Mouse (Mus musculus): Measurements from ENCODE around the gene Tapbpl.

The Tapbpl gene

DNA sequence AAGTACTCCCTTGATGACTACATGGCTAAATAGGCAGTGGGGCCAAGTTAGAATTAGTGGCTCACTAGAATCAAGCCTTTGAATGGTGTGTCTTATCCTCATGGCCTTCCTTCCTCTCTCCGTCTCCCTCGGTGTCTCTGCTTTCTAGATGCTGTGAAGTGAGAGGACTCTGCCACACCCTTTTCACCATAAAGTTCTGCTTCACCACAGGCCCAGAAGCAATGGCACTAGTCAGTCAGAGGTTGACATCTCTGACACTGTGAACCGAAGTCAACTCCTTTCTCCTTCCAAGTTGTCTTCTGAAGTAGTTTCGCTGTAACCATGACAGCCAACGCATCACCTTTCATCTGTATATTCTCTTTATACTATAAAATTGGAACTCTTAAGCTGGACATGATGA, 7.9 kb upstream of the Tapbpl start:
- no peak for DNase-seq (ENCODE audit: low spot score in 2 of 2)

DNA sequence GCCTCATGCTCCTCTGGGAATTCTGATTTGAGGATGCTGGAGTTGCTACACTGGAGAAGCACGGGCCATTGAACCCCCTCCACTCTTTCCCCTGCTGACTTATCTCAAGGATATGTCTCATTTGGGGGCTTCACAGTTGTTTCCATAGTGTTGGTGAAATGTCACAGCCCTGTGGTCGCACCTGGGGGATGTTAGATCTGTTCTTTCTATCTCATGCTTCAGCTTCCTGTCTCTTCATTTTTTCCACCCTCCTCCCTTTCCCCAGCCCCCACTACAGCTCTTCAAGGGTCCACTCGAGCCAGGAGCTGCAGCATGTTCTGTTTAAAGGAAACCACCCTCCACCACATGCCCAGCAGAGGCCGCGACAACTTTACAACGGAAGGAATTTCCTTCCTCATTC, 6.7 kb upstream of the Tapbpl start:
- no peak for DNase-seq (ENCODE audit: low spot score in 2 of 2)

DNA sequence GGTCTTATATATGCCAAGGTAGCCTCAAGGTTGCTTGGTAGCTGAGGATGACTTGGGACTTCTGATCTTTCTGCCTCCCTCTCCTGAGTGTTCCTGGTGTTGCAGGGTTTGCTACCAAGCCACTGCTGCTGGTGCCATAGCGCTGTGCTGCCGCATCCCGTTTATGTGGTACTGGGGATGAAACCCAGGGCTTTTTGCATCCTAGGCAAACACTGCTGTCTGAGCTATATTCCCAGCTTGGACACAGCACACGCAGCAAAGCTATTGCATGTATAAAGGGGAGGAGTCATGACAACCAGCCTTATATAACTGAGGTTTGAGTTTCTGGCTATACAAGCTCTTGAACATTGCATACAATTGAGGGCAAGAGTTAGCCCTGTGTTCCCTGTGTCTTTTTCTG, 5.8 kb upstream of the Tapbpl start:
- DNase-seq (ENCODE audit: low spot score in 2 of 2): no peak

DNA sequence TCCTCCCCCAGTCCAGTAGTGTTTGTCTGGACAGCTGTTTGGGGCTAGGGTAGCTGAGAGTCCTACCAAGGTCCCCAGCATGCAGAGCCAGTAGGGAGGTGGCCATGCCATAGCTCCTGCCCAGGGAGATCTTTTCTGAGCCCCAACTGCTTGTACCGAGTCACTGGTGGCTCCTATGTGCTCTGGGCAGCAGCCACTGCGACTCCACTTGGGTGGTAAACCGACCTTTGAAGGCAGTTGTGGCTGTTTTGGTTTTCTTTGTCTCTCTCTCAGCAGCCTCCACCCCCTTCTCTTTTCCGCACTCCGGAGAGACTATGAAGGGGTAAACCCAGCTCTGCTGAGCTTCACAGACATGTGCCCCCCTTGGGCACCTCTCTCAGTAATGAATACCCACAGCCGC, 5.1 kb upstream of the Tapbpl start, which contains the start of gene Cd27:
Cd27 (minus strand) TSS at position 229 of the 400 bp plus-strand sequence.
- DNase-seq (ENCODE audit: low spot score in 2 of 2): no peak

DNA sequence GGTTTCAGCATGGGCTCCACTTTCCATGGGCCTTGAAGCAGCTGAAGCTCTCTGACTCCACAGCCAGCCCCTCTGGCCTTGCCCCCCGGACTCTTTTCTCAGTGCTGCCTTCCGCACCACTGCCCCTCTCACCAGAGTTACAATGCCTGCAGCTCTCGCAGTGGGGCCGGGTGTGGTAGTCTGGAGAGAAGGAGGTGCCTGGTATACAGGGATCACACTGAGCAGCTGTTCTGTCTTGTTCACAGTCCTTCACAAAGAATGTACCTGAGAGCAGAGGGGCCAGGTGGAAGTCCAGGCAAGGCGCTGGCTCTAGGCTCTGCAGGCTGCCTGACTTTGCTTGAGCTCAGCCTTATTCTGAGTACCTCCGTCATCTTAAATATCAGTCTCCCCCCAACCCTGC, 4.7 kb upstream of the Tapbpl start:
- no peak for DNase-seq (ENCODE audit: low spot score in 2 of 2)

DNA sequence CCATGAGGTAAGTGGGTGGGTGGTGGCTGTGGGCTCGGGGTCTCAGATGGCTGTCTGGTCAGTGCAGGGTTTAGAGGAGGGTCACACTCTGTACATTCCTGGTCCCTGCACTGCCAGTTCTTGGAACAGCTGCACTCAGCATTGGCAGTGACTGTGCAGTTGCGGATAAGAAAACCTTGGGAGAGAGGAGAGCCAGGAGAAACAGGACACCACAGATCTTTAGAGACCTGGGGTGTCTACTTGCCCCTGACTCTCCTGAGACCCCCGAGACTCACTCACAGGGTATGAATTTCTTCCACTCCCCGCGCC, 2.8 kb upstream of the Tapbpl start:
- DNase-seq (ENCODE audit: low spot score in 2 of 2): no peak

DNA sequence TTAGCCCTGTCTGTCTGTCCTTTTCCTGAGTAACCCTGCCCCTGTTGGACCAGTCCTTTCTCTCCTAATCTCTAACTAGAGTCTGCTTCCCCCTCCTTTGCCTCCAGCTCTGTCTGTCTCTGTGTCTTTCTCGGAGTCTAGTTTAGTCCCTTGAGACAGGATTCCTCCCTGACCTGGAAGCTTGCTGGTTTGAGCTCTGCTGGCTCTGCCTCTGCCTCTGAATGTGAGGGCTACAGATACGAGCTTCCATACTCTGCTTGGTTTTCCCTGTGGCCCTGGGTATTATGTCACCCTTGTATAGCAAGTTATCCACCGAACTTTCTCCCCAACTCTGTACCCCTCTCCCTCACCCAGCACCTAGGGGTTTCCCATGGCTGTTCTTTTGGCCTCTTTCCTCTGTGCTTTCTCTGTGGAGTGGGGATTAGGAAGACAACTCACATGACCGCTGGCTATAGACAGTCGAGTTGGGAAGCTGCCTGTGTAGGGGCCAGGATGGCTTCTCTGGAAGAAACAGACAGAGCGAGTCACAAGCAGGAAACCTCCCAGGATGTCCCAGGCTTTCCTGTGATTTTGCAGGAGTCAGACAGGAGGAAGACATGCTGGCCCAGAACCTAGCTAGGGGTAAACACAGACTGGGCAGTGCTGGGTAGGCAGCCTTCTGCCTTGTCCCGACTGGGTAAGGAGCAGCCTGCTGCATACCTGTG, 2.3 kb upstream of the Tapbpl start:
- no peak for DNase-seq (ENCODE audit: low spot score in 2 of 2)

DNA sequence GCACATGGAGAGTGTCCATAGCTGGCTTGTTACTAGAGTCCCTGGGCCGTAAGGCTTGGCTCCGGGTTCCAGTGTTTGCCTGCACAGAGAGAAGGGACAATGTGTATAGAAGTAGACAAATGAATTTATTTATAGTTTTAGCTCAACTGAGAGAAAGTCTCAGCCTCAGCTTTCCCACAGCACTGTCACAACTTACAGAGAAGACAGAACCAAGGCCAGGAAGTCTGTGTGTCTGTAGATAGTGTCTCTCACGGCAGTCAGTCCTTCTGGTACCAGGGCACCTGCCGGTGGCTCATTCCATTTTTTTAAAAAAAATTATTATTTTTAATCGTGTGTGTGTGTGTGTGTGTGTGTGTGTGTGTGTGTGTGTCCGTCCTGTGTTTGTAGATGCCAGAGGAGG, 856 bp upstream of the Tapbpl start:
- DNase-seq (ENCODE audit: low spot score in 2 of 2): no peak

DNA sequence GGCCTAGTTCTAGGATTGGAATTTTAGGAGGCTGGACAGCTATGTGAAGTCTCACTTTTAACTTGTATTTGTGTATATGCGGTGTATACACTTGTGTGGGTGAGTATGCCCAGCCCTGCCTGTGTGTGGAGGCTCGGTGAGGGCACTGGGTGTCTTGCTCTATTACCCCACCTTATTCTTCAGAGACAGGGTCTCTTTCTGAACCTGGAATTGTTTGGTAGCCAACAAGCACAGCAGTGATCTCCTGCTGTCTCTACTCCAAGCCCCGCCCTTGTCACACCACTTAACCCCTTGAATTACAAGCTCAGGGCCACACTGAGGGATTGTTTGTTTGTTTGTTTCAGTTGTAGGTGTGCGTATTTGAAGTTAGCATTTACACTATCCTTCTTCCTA, 381 bp upstream of the Tapbpl start:
- DNase-seq (ENCODE audit: low spot score in 2 of 2): no peak

DNA sequence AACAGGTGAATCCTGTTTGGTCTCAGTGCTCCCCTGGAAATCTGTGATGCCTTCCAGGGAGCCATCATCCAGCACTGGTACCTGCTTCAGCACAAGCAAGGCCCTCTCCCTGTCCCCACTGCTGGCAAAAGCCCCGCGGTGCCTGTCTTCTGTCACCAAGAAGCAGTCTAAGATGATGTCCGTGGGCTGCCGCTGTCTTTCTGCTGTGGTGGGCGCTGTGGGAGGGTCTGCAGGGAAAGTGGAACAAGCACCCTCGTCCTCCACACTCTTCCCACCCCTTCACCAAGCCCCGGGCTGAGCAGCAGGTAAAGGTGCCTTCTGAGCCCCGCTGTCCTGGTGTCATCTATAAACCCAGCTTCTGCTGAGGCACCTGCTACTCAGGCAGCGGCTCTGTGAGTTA, 1.1 kb downstream of the Tapbpl start:
- DNase-seq (ENCODE audit: low spot score in 2 of 2): no peak

DNA sequence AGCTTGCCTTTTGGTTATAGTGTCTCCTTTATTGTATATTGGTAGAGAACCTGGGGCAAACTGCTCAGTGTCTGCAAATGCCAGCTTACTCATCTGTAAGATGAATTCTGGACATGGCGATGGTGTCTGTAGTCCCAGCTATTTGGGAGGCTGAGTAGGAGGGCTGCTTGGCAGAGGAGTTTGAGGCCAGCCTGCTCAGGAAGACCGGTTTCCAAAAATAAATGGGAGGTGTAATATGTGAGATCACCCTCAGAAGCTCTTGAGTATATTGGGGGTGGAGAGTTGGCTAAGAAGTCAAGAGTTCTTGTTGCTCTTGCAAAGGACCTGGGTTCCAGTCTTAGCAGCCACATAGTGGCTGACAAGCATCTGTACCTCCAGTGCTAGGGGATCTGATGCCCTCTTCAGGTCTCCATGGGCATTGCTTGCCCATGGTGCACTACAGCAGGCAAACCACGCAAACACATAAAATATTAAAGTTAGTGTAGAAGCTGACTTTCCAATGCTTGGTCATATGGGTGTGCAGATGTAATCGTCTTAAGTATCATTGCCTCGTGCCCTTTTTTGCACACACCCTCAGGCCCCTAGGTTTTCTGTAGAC, 6.0 kb downstream of the Tapbpl start:
- peak in 1 of 2 experiments; percentile 67 for DNase-seq (ENCODE audit: low spot score in 2 of 2)

DNA sequence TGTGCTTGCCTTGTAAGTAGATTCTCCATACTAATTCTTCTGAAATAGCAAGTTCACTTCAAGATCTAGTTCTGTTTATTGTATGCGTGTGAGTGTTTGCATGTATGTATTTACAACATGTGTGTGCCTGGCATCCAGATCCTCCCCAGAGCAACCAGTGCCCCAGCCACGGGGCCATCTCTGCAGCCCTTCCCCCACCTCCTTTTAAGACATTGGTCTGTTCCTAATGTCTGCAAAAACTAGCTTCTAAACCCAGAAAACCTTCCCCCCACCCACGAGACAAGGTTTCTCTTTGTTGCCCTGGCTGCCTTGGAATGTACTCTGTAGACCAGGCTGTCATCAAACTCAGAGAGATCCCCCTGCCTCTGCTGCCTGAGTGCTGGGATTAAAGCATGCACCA, 9.1 kb downstream of the Tapbpl start:
- DNase-seq (ENCODE audit: low spot score in 2 of 2): no peak

DNA sequence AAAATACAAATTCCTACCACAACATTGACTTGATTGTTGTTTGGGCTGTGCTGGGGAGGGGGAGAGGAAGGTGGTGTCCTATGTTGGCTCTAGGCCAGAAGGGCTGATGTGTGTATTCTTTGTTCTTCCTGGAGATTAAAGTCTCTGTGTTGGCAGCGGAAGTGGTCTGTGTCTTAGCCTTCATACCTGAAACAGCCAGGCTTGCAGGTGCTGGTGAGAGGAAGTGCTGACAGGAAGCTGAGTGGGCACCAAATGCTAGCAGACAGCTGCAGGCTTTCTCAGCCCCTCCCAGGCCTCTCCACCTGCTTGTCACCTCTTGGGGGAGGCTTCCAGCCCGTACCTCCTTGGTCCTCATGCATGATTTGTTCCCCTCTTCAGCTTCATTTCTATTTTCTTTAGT, 9.5 kb downstream of the Tapbpl start:
- no peak for DNase-seq (ENCODE audit: low spot score in 2 of 2)

DNA sequence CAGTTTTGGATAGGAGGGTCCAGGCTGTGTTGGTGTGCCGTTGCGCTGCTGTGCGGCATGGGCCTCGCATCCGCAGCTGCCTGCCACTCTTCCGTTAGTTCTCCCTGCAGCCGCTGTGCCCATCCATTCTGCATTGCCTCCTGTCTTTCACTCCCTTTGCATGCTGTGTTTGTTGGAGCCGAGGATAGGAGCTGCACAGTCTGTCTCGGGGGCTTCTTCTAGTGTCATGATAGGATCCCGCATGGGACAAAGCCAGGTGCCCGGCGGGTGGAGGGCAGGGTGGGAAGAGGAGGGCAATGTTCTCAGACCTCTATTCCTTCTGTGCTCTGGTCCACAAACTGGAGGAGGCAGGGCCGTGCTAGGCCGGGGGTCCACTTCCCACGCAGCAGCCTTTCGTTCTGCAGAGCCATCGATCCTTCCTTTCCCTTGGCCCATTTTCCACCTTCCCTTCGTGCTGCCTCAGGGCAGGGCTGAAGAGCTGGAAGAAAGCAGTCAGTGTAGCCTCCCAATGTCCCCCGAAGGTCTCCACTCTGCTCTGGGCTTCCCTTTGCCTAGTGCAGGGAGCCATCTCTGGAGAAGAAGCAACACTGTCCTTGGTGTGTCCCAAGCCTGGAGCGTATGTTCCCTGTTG, 10.4 kb downstream of the Tapbpl start:
- DNase-seq (ENCODE audit: low spot score in 2 of 2): no peak

DNA sequence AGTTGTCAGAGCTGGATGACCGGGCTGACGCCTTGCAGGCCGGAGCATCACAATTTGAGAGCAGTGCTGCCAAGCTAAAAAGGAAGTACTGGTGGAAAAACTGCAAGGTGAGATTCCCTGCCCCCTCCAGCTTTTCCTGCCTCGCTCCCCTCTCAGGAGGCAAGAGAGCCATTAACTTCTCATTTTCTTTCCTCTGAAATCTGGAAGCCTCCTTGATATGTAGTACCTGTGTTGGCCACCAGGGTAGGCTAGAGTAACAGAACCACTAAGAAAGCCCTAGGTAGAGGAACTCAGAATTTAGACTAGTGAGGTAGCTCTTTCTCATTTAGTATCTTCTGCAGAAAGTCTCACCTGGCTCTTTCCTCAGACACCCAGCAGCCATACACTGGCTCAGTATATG, 12.7 kb downstream of the Tapbpl start:
- DNase-seq (ENCODE audit: low spot score in 2 of 2): peak in 1 of 2 experiments; percentile 55

DNA sequence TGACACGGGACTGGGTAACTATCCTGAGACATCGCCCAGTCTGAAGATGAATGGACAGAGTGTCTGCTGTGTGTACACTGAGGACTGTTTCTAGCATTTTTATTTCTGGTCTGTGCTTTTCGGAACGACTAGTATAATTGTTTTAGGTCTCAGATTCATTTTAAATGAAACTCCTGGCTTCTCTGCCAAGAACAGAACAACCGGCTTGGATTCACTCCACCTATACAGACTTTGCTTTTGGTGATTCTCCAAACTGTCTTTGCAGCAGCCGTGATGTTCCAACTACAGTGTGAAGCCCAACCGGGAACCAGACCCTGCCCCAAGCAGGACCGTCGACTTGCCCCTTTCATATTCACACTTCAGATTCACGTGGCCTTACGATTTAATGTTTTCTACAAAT, 13.8 kb downstream of the Tapbpl start:
- DNase-seq (ENCODE audit: low spot score in 2 of 2): no peak

DNA sequence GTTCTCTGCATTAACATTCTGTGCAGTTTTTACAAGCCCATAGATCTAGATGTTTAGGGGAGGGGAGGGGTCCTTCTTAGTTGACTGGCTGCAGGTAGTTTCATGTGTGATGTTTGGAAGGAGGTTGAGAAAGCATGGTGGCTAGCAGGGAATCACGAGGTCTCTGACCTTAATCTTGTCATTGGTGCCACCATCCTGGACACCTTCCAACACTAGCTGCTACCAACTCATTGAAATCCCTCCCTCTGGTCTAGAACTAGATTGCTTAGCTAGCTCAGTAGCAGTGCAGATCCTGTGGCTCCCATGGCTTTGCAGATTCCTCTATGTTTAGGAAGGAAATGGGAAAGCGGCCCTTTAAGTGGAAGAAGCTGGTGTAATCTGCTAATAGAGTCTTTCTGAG, 14.8 kb downstream of the Tapbpl start:
- no peak for DNase-seq (ENCODE audit: low spot score in 2 of 2)

DNA sequence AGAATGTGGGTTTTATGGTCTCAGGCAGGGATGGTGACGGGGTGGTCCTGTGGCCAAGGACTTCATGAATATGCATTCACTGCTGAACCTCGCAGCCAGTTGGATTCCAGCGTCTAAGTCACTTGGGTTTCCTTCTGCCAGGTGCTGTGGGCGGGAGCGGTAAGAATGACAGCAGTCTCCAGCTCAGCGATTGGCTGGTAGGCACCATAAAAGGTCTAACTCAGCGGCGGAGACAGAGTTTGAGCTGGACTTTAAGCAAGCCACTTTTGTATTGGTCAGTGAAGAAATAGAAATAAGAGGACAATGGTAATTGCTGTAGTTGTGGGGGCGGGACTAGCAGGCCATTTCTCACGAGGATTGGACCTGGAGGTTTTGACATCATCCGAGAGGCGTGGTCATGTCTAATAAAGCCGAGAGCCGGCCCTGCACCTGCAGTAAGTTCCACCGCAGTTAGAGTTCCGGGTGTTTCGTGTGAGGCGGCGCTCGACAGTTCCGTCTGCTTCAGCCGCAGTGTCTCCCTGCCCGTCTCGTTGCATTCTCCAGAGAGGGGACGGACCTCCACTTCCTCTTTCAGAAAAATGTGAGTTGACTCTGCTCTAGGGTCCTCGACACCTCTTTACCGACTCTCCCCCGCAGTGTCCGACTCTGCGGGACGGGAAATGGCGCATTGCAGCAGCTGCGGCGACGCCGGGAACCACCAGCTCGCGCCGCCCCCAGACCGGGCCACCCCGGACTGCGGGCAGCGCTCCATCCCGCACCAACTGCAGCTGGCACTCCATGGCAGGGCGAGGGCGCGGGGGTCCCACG, 16.3 kb downstream of the Tapbpl start, which contains the start of gene Vamp1:
Vamp1 (plus strand) TSS at position 404 of the 807 bp plus-strand sequence.
- DNase-seq (ENCODE audit: low spot score in 2 of 2): peak; percentile 93 to 96

DNA sequence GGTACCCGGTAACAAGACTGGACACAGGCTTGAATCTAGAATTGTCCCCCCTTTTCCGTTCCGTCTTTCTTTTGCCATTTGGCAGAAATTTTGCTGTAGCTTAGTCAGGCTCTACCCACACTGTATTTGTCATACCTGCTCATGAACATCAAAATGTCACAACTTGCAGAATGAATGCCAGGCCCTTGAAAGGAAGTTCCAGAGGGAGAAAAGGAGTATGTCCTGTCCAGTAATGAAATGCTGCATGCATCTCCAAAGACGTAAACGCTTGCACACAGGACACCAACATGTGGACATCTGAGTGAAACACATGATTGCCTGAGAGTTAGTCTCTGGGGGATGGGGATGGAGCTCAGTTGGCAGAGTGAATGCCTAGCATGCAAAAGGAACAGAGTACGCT, 17.9 kb downstream of the Tapbpl start:
- DNase-seq (ENCODE audit: low spot score in 2 of 2): no peak

DNA sequence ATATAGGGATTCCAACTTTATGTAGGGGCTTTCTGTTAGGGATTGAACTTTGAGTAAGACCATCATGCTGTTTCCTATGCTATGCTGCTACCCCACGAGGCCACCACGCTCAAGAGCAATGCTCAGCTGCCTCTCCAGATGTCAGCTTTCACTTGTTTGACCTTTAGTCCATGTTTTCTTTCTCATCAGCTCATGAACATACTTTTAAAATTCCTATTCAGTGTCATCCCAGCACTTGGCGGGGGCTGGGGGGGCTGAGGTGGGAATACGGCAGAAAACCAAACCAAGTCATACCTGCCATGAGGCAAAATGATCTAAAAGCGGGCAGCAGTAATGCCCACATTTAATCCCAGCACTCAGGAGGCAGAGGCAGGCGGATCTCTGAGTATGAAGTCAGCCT, 18.5 kb downstream of the Tapbpl start:
- DNase-seq (ENCODE audit: low spot score in 2 of 2): no peak

DNA sequence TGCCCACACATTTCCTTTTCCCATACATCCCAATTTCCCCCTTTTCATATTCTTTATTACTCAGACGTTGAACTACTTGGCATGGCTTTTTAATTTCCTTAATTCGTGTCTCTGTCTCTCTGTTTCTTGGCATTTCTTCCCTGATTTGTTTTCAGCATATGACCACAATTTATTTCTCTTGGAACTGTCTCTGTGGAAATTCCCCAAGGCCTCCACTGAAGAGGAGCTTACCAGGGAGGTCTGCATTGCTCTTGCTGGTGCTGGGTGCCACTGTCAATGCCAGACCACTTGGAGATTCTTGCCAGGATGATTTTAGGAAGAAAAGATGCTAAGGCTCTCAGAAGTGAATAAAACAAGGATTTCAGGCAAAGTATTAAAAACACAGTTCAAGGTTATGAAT, 19.0 kb downstream of the Tapbpl start:
- DNase-seq (ENCODE audit: low spot score in 2 of 2): no peak

DNA sequence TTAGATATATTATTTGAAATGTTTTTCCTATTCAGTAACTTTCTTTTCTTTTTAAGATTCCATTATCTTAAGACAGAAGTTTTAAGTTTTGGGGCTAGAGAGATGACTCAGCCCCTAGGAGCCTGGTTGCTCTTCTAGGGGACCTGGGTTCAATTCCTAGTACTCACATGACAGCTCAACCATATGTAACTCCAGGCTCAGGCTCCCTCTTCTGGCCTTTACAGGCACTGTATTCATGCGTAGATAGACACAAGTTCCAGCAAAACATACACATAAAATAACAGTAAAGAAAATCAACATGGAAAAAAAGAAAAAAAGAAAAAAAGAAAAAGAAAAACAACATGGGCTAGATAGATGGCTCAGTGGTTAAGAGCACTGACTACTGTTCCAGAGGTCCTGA, 21.2 kb downstream of the Tapbpl start:
- DNase-seq (ENCODE audit: low spot score in 2 of 2): no peak

DNA sequence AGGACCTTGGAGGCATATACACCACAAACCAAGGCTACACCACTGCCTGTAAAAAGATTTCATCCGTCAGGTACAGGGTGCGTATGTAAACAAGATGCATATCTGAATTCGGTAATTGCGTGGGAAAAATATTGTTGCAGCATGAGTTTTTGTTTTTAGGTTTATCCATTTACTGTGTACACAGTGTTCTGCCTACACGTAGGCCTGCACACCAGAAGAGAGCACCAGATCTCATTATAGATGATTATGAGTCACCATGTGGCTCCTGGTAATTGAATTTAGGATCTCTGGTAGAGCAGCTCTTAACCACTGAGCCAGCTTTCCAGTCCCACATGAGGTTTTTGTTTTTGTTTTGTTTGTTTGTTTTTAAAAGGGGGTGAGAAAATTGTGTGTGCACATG, 34.5 kb downstream of the Tapbpl start:
- no peak for DNase-seq (ENCODE audit: low spot score in 2 of 2)
